19 mouse cellular contexts compared by ENCODE assay signal in the genomic region with DNA sequence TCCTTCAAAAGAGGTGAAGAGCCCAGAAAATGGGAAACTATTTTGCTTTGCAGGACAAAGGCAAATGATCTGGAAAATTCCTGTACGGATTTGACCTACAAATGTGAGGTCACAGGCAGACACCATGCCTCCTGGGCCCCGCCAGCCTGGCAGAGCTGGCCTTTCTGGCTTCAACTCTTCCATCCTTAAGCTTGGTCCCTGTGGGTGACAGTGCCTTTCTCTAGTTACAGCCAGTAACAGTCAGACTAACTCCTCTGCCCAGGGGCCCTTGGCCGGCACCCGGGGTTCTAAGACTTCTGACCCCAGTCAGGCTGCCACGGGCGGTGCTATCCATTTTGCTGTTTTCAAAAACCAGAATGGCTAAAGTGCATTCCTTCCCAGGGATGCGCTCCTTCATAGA.
A peak's percentile ranks its signal among the peaks of the same experiment; 100 is the strongest.
DNase-seq lines count a peak whose midpoint lies in the region; ATAC-seq and TF ChIP-seq lines count a peak whose summit lies in the region.
"Had no signal": no experiment of that assay in that cellular context is flagged by ENCODE, and none has a peak within 500 bp of the region (broad histone marks: within the 10 kb centered on the region; RNA-seq: fewer than 3 reads in every experiment).

No protein-coding gene starts in this region.

- 0 out of 2 replicates have a peak overlapping the region, but pooled peaks have one; percentile 18 for H3K4me2 ChIP-seq in heart, embryonic 15.5 days
- H3K4me2 ChIP-seq: hindbrain, embryonic 15.5 days; kidney, embryonic 15.5 days had no signal

- intact Hi-C loops in heart, adult 2 months (cut with DNase I) = loop anchor here (5.0 to 10.0 kb wide), 2 partner anchors 35 to 152 kb away; no protein-coding TSS in a partner anchor

- TF ChIP-seq EP300 in heart, adult 2 months (IDR thresholded peaks at IDR 0.05; ENCODE audit: insufficient read depth, low read depth, low read length) = no peak

- ATAC-seq in heart, embryonic 15.5 days (replicated peaks; ENCODE audit: insufficient number of reproducible peaks, insufficient read depth, low FRiP score, low read depth) = no peak
- ATAC-seq: forebrain, embryonic 16.5 days; intestine, embryonic 16.5 days had no signal

- no peak for TF ChIP-seq CTCF in heart, adult 2 months (IDR thresholded peaks at IDR 0.05)
- no peak for TF ChIP-seq CTCF in layer of hippocampus, adult 2 months (conservative IDR thresholded peaks at IDR 0.05)
- TF ChIP-seq CTCF in olfactory bulb, adult 2 months (IDR thresholded peaks at IDR 0.05; ENCODE audit: insufficient read depth, low read depth, low read length) = no peak

- no peaks in the 10 kb centered on the region for H3K27me3 ChIP-seq in heart, adult 2 months (ENCODE audit: control insufficient read depth, insufficient read depth, low read length)
- no peaks in the 10 kb centered on the region for H3K27me3 ChIP-seq in heart, embryonic 15.5 days
- H3K27me3 ChIP-seq: hindbrain, embryonic 15.5 days; kidney, embryonic 15.5 days had no signal

- H3K36me3 ChIP-seq in heart, adult 2 months (ENCODE audit: control insufficient read depth, insufficient read depth, low read length) = peaks cover 9% of the 10 kb centered on the region
- H3K36me3 ChIP-seq in heart, embryonic 15.5 days = no peaks in the 10 kb centered on the region
- H3K36me3 ChIP-seq: hindbrain, embryonic 15.5 days; kidney, embryonic 15.5 days had no signal

- no peaks in the 10 kb centered on the region for H3K9me3 ChIP-seq in heart, embryonic 15.5 days (replicated peaks)
- H3K9me3 ChIP-seq: hindbrain, embryonic 15.5 days; kidney, embryonic 15.5 days had no signal

- peaks cover 20% of the 10 kb centered on the region for H3K4me1 ChIP-seq in heart, adult 2 months (ENCODE audit: control insufficient read depth, insufficient read depth, low read length)
- H3K4me1 ChIP-seq in heart, embryonic 15.5 days (replicated peaks) = peaks cover 45% of the 10 kb centered on the region
- peaks cover 22% of the 10 kb centered on the region for H3K4me1 ChIP-seq in olfactory bulb, adult 2 months (ENCODE audit: control insufficient read depth, insufficient read depth, low read length)

- no peak overlapping the region for H3K4me3 ChIP-seq in heart, adult 2 months
- no peak overlapping the region for H3K4me3 ChIP-seq in layer of hippocampus, adult 2 months
- no peak overlapping the region for H3K4me3 ChIP-seq in heart, embryonic 15.5 days
- no peak overlapping the region for H3K4me3 ChIP-seq in olfactory bulb, adult 2 months (ENCODE audit: insufficient read depth, low read depth, low read length)
- H3K4me3 ChIP-seq: hindbrain, embryonic 15.5 days; kidney, embryonic 15.5 days; left cerebral cortex, adult 2 months had no signal

- peak overlapping the region; percentile 70 for H3K27ac ChIP-seq in heart, adult 2 months
- 0 out of 2 replicates have a peak overlapping the region, but pooled peaks have one; percentile 14 for H3K27ac ChIP-seq in layer of hippocampus, adult 2 months
- H3K27ac ChIP-seq in heart, embryonic 15.5 days = peak overlapping the region; percentile 79
- H3K27ac ChIP-seq in olfactory bulb, adult 2 months (ENCODE audit: insufficient read depth, low read depth, low read length) = peak overlapping the region; percentile 83
- H3K27ac ChIP-seq: hindbrain, embryonic 15.5 days; kidney, embryonic 15.5 days; left cerebral cortex, adult 2 months; macrophage; stomach, postnatal 0 days had no signal

- no peak overlapping the region for H3K9ac ChIP-seq in heart, adult 2 months (ENCODE audit: low read depth, low read length)
- H3K9ac ChIP-seq in heart, embryonic 15.5 days = no peak overlapping the region
- H3K9ac ChIP-seq: hindbrain, embryonic 15.5 days; kidney, embryonic 15.5 days had no signal

- 0 out of 2 replicates have a peak, but pooled peaks cover 6% of the 10 kb centered on the region for H3K79me2 ChIP-seq in heart, adult 2 months (replicated peaks; ENCODE audit: control insufficient read depth, insufficient read depth, low read length)

- no peak for TF ChIP-seq POLR2A in heart, adult 2 months (IDR thresholded peaks at IDR 0.05; ENCODE audit: insufficient read depth, low read depth, low read length)
- no peak for TF ChIP-seq POLR2A in olfactory bulb, adult 2 months (IDR thresholded peaks at IDR 0.05; ENCODE audit: insufficient read depth, low read depth, low read length)

- DNase-seq in heart, adult 2 months = no peak
- no peak for DNase-seq in heart, adult 8-10 months (ENCODE audit: low spot score)
- DNase-seq in layer of hippocampus, adult 2 months (ENCODE audit: low spot score in 2 of 2) = no peak
- no peak for DNase-seq in layer of hippocampus, postnatal 36 days
- no peak for DNase-seq in spleen, postnatal 36 days (ENCODE audit: low spot score in 2 of 2)
- no peak for DNase-seq in right cerebral cortex, postnatal 4 days
- DNase-seq: adrenal gland, postnatal 14 days; cerebellum, adult 9-10 months; gastrocnemius, postnatal 25 days; kidney, postnatal 4 days had no signal

- WGBS in heart, adult 2 months = 58% methylated on average over 7 of the region's 7 CpGs
- WGBS in heart, embryonic 15.5 days = 63% methylated on average over 7 of the region's 7 CpGs
- WGBS in olfactory bulb, adult 2 months = 88% methylated on average over 7 of the region's 7 CpGs

Comparison
In these comparisons a context has a peak if more than half of its experiments do, and no peak if none do; other contexts are left out.
1. H3K27ac ChIP-seq: peak in every context shown above with its lines; median percentile 83 in olfactory bulb, adult 2 months; 79 in heart, embryonic 15.5 days; 70 in heart, adult 2 months; 14 in layer of hippocampus, adult 2 months.